Comparison of ENCODE assay signal across 12 mouse cellular contexts in genomic region chr10:84467555-84468164, GRCm38 (mm10). TPM values are rescaled to one million over a fixed set of nuclear protein-coding genes. Genes with fewer than 3 reads are reported as not detected.
DNase-seq lines count a peak whose midpoint lies in the region; ATAC-seq and TF ChIP-seq lines count a peak whose summit lies in the region.
"Had no signal": no experiment of that assay in that cellular context is flagged by ENCODE, and none has a peak within 500 bp of the region (broad histone marks: within the 10 kb centered on the region; RNA-seq: fewer than 3 reads in every experiment).

No protein-coding gene starts in this region.

- no peak for TF ChIP-seq CTCF in hindbrain, postnatal 0 days (IDR thresholded peaks at IDR 0.05; ENCODE audit: low read depth)

- no peaks in the 10 kb centered on the region for H3K9me3 ChIP-seq in hindbrain, embryonic 10.5 days
- H3K9me3 ChIP-seq in hindbrain, embryonic 12.5 days (replicated peaks), result no peaks in the 10 kb centered on the region
- no peaks in the 10 kb centered on the region for H3K9me3 ChIP-seq in embryonic facial prominence, embryonic 11.5 days (replicated peaks; ENCODE audit: control insufficient read depth, low read length)
- no peaks in the 10 kb centered on the region for H3K9me3 ChIP-seq in hindbrain, postnatal 0 days (ENCODE audit: low read length)
- H3K9me3 ChIP-seq: hindbrain, embryonic 15.5 days; neural tube, embryonic 12.5 days had no signal

- WGBS in hindbrain, embryonic 10.5 days, result 28% methylated on average over 6 of the region's 6 CpGs
- 31% methylated on average over 6 of the region's 6 CpGs for WGBS in hindbrain, embryonic 12.5 days
- whole genome bisulfite sequencing in embryonic facial prominence, embryonic 11.5 days, result 18% methylated on average over 6 of the region's 6 CpGs
- 30% methylated on average over 6 of the region's 6 CpGs for WGBS in hindbrain, postnatal 0 days

- H3K9ac ChIP-seq in hindbrain, embryonic 12.5 days, result no peak overlapping the region
- H3K9ac ChIP-seq in embryonic facial prominence, embryonic 11.5 days (replicated peaks; ENCODE audit: low read length), result no peak overlapping the region
- H3K9ac ChIP-seq in hindbrain, postnatal 0 days (replicated peaks; ENCODE audit: low read length), result no peak overlapping the region
- H3K9ac ChIP-seq: hindbrain, embryonic 15.5 days; neural tube, embryonic 12.5 days had no signal

- peak; percentile 48 for DNase-seq in hindbrain, embryonic 10.5 days (ENCODE audit: low spot score)
- DNase-seq in retina, embryonic 14.5 days (ENCODE audit: low spot score), result peak; percentile 20
- DNase-seq in retina, postnatal 1 day, result no peak
- DNase-seq in embryonic facial prominence, embryonic 11.5 days (ENCODE audit: low spot score), result peak; percentile 48
- no peak for DNase-seq in heart, adult 8-10 months (ENCODE audit: low spot score)
- DNase-seq in hindbrain, postnatal 0 days (ENCODE audit: low spot score), result no peak
- no peak for DNase-seq in right cerebral cortex, postnatal 14 days

- peaks cover 46% of the 10 kb centered on the region for H3K4me1 ChIP-seq in hindbrain, embryonic 10.5 days (replicated peaks)
- 0 out of 2 replicates have a peak, but pooled peaks cover 3% of the 10 kb centered on the region for H3K4me1 ChIP-seq in hindbrain, embryonic 12.5 days
- H3K4me1 ChIP-seq in embryonic facial prominence, embryonic 11.5 days (ENCODE audit: control insufficient read depth, insufficient read depth, low read length), result no peaks in the 10 kb centered on the region; the same call in 1 of the 2 replicates
- no peaks in the 10 kb centered on the region for H3K4me1 ChIP-seq in hindbrain, postnatal 0 days (ENCODE audit: insufficient read depth, low read length)
- H3K4me1 ChIP-seq: hindbrain, embryonic 15.5 days; neural tube, embryonic 12.5 days had no signal

- H3K4me3 ChIP-seq in hindbrain, embryonic 10.5 days, result no peak overlapping the region
- H3K4me3 ChIP-seq in hindbrain, embryonic 12.5 days, result no peak overlapping the region
- no peak overlapping the region for H3K4me3 ChIP-seq in embryonic facial prominence, embryonic 11.5 days (ENCODE audit: low read depth, low read length)
- no peak overlapping the region for H3K4me3 ChIP-seq in hindbrain, postnatal 0 days (ENCODE audit: low read length)
- H3K4me3 ChIP-seq: hindbrain, embryonic 15.5 days; neural tube, embryonic 12.5 days had no signal

- H3K36me3 ChIP-seq in hindbrain, embryonic 10.5 days, result no peaks in the 10 kb centered on the region
- H3K36me3 ChIP-seq in hindbrain, embryonic 12.5 days, result no peaks in the 10 kb centered on the region
- no peaks in the 10 kb centered on the region for H3K36me3 ChIP-seq in embryonic facial prominence, embryonic 11.5 days (replicated peaks; ENCODE audit: control insufficient read depth, insufficient read depth, low read depth, low read length)
- H3K36me3 ChIP-seq in hindbrain, postnatal 0 days (ENCODE audit: insufficient read depth, low read length), result no peaks in the 10 kb centered on the region
- H3K36me3 ChIP-seq: hindbrain, embryonic 15.5 days; neural tube, embryonic 12.5 days had no signal

- peak overlapping the region; percentile 74 for H3K27ac ChIP-seq in hindbrain, embryonic 10.5 days
- H3K27ac ChIP-seq in hindbrain, embryonic 12.5 days, result no peak overlapping the region
- H3K27ac ChIP-seq in embryonic facial prominence, embryonic 11.5 days (replicated peaks; ENCODE audit: low read depth, low read length), result no peak overlapping the region
- H3K27ac ChIP-seq in hindbrain, postnatal 0 days, result no peak overlapping the region
- H3K27ac ChIP-seq: hindbrain, embryonic 15.5 days; neural tube, embryonic 12.5 days had no signal

- H3K27me3 ChIP-seq in hindbrain, embryonic 10.5 days (ENCODE audit: insufficient read depth, poor library complexity, severe bottlenecking), result no peaks in the 10 kb centered on the region
- H3K27me3 ChIP-seq in hindbrain, embryonic 12.5 days, result no peaks in the 10 kb centered on the region
- H3K27me3 ChIP-seq in embryonic facial prominence, embryonic 11.5 days (ENCODE audit: control insufficient read depth, insufficient read depth, low read length), result no peaks in the 10 kb centered on the region
- H3K27me3 ChIP-seq in hindbrain, postnatal 0 days (ENCODE audit: insufficient read depth, low read length), result no peaks in the 10 kb centered on the region
- H3K27me3 ChIP-seq: hindbrain, embryonic 15.5 days; neural tube, embryonic 12.5 days had no signal

- H3K4me2 ChIP-seq in hindbrain, embryonic 12.5 days (replicated peaks), result no peak overlapping the region
- no peak overlapping the region for H3K4me2 ChIP-seq in embryonic facial prominence, embryonic 11.5 days (ENCODE audit: low read depth, low read length)
- no peak overlapping the region for H3K4me2 ChIP-seq in hindbrain, postnatal 0 days (ENCODE audit: low read depth, low read length)
- H3K4me2 ChIP-seq: hindbrain, embryonic 15.5 days; liver, embryonic 11.5 days; neural tube, embryonic 12.5 days had no signal

- ATAC-seq in hindbrain, embryonic 12.5 days (ENCODE audit: low FRiP score), result no peak
- no peak for ATAC-seq in embryonic facial prominence, embryonic 11.5 days (replicated peaks; ENCODE audit: insufficient number of reproducible peaks, low FRiP score, low TSS enrichment, low read depth)
- no peak for ATAC-seq in hindbrain, postnatal 0 days
- ATAC-seq: CD4-positive, CD25-positive, alpha-beta regulatory T cell, adult 4 months had no signal

RNA-seq across cellular contexts. Expression of gene Nuak1, which starts 27.3 kb away (rescaled TPM):
- 3.1 and 3.7 TPM in 2 replicates for polyA plus RNA-seq in hindbrain, embryonic 10.5 days (2016; fragmentation: Nextera tagmentation; extraction: Ambion mirVana)
- polyA plus RNA-seq in hindbrain, embryonic 12.5 days (2016; fragmentation: Nextera tagmentation; extraction: Ambion mirVana), result 4.6 and 4.9 TPM in 2 replicates
- polyA plus RNA-seq in embryonic facial prominence, embryonic 11.5 days (2014; fragmentation: Nextera tagmentation; extraction: Ambion mirVana), result 3.5 and 4.6 TPM in 2 replicates
- total RNA-seq in heart, adult 8-10 months (2022), result 10 to 100 TPM; 23.9 to 43.8 (median 34.0) TPM
- 22.7 and 23.3 TPM in 2 replicates for total RNA-seq in hindbrain, postnatal 0 days (2014; rRNA removed)
- 3.0 and 3.1 TPM in 2 replicates for polyA plus RNA-seq in hindbrain, postnatal 0 days (2015; fragmentation: Nextera tagmentation; extraction: Ambion mirVana)
- polyA plus RNA-seq: CD4-positive, CD25-positive, alpha-beta regulatory T cell, adult 4 months had no signal

Comparison
In these comparisons a context has a peak if more than half of its experiments do, and no peak if none do; other contexts are left out.
1. DNase-seq: peak in hindbrain, embryonic 10.5 days (single experiment), retina, embryonic 14.5 days (single experiment) and embryonic facial prominence, embryonic 11.5 days (single experiment); none in retina, postnatal 1 day (single experiment), heart, adult 8-10 months (single experiment), hindbrain, postnatal 0 days (single experiment) and right cerebral cortex, postnatal 14 days (single experiment).